Mouse (Mus musculus): ENCODE results near the gene Gm13757. TPM values are rescaled to one million over a fixed set of nuclear protein-coding genes. Genes with fewer than 3 reads are reported as not detected.
"Not testable (repeated sequence)": the region's sequence is repeated elsewhere in the genome, so short reads cannot be mapped to it uniquely, and the experiment has no call there.

The Gm13757 gene
- polyA plus RNA-seq (2012; rRNA removed): not detected in 2 replicates

- no peak for DNase-seq (ENCODE audit: low read depth)
These were observed at the start of gene Gm13757 for GRCm38 (mm10) chr2:88449031-88449430. Gm13757 (minus strand) TSS chr2:88449131.

DNA sequence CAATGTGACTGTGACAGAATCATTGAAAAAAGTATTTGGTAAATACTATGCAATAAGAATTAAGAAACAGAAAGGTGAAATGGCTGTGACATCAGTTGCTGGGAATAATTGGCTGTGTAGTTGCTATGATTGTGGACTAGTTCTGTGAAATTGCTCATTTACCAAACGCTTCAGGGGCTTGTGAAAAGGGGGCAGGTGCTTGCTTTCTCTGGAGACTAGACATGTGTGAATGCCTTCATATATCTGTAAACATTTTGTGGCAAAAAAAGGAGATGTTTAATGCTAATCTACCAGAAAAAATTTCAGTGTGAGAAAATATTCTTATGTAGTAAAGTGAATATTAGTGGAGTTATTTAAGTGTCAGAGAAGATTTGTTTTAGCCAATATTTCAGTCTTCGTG is 44.1 kb upstream of the Gm13757 start, which contains the start of gene Olfr1185-ps1:
TSS of gene Olfr1185-ps1 (plus strand) at position 301 of the 400 bp plus-strand sequence.
- no peak for DNase-seq (ENCODE audit: low read depth)

DNA sequence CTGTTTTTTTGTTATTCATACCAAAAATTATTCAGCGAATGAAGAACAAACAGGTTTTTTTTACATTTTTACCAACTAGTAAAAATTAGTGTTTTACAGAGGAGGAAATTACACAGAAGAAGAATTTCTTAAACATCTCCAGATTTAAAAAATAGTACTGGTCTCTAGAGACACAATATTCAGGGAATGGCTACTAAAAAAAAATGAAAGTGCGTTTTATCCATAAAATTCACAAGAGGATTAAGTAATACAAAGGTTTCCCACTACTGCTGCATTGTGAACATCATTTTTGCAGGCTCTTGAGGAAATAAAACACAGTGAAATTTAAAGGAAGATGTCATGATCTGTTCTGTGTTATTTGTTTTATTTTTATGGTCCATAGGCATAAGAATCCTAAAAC is 34.4 kb upstream of the Gm13757 start, which contains the start of gene Olfr1184:
TSS of gene Olfr1184 (plus strand) at position 301 of the 400 bp plus-strand sequence.
- DNase-seq (ENCODE audit: low read depth): no peak

DNA sequence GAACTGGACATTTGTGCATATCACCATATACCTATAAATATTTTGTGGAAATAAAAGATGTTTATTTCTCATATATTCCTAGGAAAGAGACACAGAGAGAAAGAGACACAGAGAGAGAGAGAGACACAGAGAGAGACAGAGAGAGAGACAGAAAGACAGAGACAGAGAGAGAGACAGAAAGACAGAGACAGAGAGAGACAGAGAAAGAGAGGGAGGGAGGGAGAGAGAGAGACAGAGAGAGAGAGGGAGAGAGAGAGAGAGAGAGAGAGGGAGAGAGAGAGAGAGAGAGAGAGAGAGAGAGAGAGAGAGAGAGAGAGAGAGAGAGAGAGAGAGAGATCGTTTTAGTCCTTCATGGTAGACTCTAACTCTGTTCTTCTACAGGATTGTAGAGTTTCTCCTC is 5.6 kb upstream of the Gm13757 start, which contains the start of gene Olfr1183:
TSS of gene Olfr1183 (plus strand) at position 301 of the 400 bp plus-strand sequence.
- not testable (repeated sequence) for DNase-seq (ENCODE audit: low read depth)

GRCm38 (mm10) chr2:88426071-88426470 is 22.9 kb downstream of the Gm13757 start, which contains the start of gene Olfr1181:
Olfr1181 (minus strand) TSS chr2:88426171.
- DNase-seq (ENCODE audit: low read depth): no peak

DNA sequence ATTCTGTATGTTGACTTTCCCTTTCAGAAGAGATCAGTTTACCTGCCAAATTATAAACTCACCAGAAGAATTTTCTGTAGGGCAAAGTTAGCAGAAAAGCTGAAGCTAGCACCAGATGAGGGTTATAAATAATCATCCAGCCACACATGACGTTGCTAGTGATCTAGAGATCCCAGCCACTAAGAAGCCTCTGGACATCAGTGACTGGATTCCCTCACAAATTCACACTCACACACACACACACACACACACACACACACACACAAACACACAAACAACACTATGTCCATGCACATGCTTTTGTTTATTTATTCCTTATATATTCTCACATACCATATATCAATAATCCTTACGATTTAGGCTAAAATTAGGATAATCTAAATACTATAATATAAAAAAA is 29.9 kb downstream of the Gm13757 start, which contains the start of gene Olfr1180:
TSS of gene Olfr1180 (minus strand) at position 101 of the 400 bp plus-strand sequence.
- DNase-seq (ENCODE audit: low read depth): no peak

DNA sequence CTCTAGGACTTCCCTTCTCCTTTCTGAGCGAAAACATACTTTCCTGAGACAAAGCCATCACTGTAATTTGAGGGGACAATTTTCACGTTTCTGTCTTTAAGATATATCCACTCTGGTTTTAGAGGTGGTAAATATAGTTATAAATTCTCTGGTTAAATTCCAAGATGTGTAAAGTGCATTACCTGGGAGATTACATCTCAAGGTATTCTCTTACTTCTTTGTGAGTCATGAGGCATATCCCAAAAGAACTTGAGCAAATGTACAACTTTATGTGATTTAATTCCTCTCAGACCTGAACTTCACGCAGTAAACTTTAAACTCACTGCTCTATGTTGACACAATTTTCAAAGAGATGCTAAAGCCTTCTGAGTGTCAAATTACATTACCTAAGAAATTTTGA is 42.6 kb downstream of the Gm13757 start, which contains the start of gene Olfr1179:
TSS of gene Olfr1179 (minus strand) at position 101 of the 400 bp plus-strand sequence.
- DNase-seq (ENCODE audit: low read depth): no peak

Other genes starting within 250 kb of the Gm13757 start
- gene Olfr1170, start 220.8 kb downstream of the Gm13757 start, polyA plus RNA-seq (2012; rRNA removed): not detected in 2 replicates
- gene Olfr1173, start 169.3 kb downstream of the Gm13757 start, polyA plus RNA-seq (2012; rRNA removed): not detected in 2 replicates
- not detected in 2 replicates for gene Olfr1174-ps, start 134.0 kb downstream of the Gm13757 start, polyA plus RNA-seq (2012; rRNA removed)
- not detected in 2 replicates for gene Olfr1175-ps, start 121.9 kb downstream of the Gm13757 start, polyA plus RNA-seq (2012; rRNA removed)
- not detected in 2 replicates for gene Olfr1176, start 112.4 kb downstream of the Gm13757 start, polyA plus RNA-seq (2012; rRNA removed)
- gene Olfr1177-ps, start 102.6 kb downstream of the Gm13757 start, polyA plus RNA-seq (2012; rRNA removed): not detected in 2 replicates
- gene Olfr1178, start 62.1 kb downstream of the Gm13757 start, polyA plus RNA-seq (2012; rRNA removed): not detected in 2 replicates
- not detected in 2 replicates for gene Olfr1179, start 42.7 kb downstream of the Gm13757 start, polyA plus RNA-seq (2012; rRNA removed)
- not detected in 2 replicates for gene Olfr1180, start 30.0 kb downstream of the Gm13757 start, polyA plus RNA-seq (2012; rRNA removed)
- gene Olfr1181, start 23.0 kb downstream of the Gm13757 start, polyA plus RNA-seq (2012; rRNA removed): not detected in 2 replicates
- not detected in 2 replicates for gene Olfr1183, start 5.7 kb upstream of the Gm13757 start, polyA plus RNA-seq (2012; rRNA removed)
- not detected in 2 replicates for gene Olfr1184, start 34.5 kb upstream of the Gm13757 start, polyA plus RNA-seq (2012; rRNA removed)
- not detected in 2 replicates for gene Olfr1185-ps1, start 44.2 kb upstream of the Gm13757 start, polyA plus RNA-seq (2012; rRNA removed)
- not detected in 2 replicates for gene Olfr1186, start 69.4 kb upstream of the Gm13757 start, polyA plus RNA-seq (2012; rRNA removed)
- not detected in 2 replicates for gene Olfr1188, start 107.8 kb upstream of the Gm13757 start, polyA plus RNA-seq (2012; rRNA removed)
- gene Olfr1189, start 137.3 kb upstream of the Gm13757 start, polyA plus RNA-seq (2012; rRNA removed): not detected in 2 replicates
- not detected in 2 replicates for gene Olfr1191-ps1, start 191.4 kb upstream of the Gm13757 start, polyA plus RNA-seq (2012; rRNA removed)
- not detected in 2 replicates for gene Olfr1192-ps1, start 199.4 kb upstream of the Gm13757 start, polyA plus RNA-seq (2012; rRNA removed)
- not detected in 2 replicates for gene Olfr1193, start 226.5 kb upstream of the Gm13757 start, polyA plus RNA-seq (2012; rRNA removed)
- not detected in 2 replicates for gene Olfr1195, start 240.1 kb upstream of the Gm13757 start, polyA plus RNA-seq (2012; rRNA removed)